Mouse (Mus musculus): Measurements from ENCODE around the gene Aldh16a1.

Gene Aldh16a1

DNA sequence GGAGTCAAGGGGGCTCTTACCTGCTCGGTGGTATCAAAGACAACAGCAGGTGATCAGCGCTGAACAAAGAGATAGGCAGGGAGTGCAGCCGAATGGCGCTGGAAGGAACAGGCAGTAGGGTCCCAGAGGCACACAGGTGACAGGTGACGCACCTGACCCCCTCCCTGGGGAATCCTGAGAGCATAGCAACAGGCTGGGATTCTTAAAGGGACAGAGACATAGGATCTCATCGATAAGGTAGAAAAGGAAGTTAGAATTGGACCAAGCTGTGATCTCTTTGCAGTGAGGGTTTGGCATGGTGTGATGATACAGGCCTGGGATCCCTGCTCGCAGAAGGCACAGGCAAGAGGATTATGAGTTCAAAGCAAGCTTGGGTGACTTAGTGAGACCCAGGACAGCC lies 25.1 kb upstream of the Aldh16a1 start, which contains the start of gene Gfy:
Gene Gfy (minus strand): TSS at position 101 of the 400 bp plus-strand sequence.
- no peak for DNase-seq (ENCODE audit: low read depth, low spot score)

DNA sequence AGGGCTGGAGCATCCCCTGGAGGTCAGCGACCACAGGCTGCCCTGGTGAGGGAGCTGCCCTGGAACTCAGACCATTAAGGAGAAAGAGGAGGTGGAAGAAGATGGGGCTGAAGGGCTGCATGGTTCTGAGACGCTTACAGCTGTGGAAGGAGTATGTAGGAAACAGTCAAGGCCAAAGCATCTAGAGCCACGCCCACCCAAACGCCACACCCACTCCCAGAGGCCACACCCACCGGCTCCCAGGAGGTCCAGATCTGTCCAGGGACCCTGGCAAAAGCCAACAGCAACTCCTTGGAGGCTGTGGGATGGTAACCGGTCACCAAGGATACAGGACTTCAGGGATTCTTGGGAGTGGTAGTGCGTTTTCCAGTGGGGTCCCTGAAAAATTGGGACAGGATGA lies 24.2 kb upstream of the Aldh16a1 start:
- DNase-seq (ENCODE audit: low read depth, low spot score): peak; percentile 61

DNA sequence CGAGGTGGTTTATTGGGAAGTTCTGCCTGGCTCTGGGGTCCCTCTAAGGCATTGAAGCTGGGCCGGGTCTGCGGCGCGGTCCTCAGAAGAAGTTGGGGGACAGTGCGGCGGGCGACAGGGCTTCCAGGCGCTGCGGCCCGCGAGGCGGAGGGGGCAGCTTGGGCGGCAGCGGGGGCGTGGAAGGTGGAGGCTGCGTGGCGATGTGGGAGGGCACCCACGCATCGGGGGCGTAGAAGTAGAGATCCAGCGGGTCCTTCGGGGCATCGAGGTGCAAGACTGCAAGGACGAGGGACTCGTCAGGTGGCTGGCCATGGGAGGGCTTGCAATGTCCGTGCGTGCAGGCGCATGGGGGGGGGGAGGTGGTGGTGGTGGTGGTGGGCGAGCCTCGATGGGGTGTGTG lies 22.0 kb upstream of the Aldh16a1 start:
- DNase-seq (ENCODE audit: low read depth, low spot score): no peak

DNA sequence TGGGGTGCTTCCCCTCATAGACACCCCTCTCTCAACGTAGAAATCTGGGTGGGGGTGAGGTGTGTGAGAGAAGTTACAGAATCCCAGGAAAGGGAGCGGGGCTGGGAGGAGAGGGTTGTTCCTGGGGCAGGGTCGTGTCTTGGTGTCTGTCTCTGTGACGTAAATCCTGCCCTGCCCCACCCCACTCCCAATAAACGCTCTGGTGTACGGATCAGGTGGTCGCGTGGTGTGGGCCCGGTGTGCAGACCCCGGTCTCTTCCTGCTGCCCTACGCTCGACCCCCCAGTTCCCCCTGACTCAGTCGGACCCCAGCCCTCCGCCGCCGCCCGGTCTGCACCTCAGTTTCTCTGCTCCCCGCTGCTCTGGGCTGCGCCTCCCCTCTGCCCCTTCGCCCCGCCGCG lies 21.5 kb upstream of the Aldh16a1 start:
- DNase-seq (ENCODE audit: low read depth, low spot score): no peak

DNA sequence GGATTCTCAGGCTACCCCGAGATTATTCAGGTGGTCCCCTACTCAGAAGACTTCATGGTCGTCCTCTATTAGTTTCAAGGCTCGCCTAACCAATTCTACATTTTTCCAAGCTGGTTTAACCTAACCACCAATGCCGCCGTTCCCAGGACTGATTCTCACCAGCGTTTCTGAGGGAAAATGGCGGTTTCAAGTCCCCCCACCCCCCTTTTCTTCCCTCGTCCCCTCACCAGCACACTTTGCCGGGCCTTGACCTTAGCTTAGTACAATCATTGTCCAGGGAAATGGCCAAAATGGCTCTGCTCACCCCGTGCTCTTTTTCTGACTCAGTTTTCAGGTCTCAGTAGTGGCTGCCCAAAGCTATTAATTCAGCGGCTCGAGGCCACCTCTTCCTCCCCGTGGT lies 21.0 kb upstream of the Aldh16a1 start:
- DNase-seq (ENCODE audit: low read depth, low spot score): no peak

DNA sequence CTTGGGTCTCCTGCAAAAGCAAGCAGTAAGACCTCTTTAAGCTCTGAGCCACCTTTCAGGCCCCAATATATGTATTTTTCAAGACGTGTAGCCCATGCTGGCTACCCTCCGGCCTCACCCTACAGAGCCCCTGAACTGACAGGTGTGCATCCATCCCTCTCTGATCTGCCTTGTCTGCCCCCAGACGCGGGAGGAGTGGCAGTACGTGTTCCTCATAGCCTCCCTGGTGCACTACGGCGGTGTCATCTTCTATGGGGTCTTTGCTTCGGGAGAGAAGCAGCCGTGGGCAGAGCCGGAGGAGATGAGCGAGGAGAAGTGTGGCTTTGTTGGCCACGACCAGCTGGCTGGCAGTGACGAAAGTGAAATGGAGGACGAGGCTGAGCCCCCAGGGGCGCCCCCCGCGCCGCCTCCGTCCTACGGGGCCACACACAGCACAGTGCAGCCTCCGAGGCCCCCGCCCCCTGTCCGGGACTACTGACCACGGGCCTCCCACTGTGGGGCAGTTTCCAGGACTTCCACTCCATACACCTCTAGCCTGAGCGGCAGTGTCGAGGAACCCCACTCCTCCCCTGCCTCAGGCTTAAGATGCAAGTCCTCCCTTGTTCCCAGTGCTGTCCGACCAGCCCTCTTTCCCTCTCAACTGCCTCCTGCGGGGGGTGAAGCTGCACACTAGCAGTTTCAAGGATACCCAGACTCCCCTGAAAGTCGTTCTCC lies 20.3 kb upstream of the Aldh16a1 start:
- DNase-seq (ENCODE audit: low read depth, low spot score): peak; percentile 37

DNA sequence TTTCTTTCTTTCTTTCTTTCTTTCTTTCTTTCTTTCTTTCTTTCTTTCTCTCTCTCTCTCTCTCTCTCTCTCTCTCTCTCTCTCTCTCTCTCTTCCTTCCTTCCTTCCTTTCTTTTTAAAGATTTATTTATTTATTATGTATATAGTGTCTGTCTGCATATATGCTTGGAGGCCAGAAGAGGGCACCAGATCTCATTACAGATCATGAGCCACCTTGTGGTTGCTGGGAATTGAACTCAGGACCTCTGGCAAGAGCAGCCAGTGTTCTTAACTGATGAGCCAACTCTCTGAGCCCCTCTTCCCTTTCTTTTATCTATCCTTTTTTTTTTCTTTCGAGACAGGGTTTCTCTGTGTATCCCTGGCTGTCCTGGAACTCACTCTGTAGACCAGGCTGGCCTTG lies 19.4 kb upstream of the Aldh16a1 start:
- peak; percentile 78 for DNase-seq (ENCODE audit: low read depth, low spot score)

DNA sequence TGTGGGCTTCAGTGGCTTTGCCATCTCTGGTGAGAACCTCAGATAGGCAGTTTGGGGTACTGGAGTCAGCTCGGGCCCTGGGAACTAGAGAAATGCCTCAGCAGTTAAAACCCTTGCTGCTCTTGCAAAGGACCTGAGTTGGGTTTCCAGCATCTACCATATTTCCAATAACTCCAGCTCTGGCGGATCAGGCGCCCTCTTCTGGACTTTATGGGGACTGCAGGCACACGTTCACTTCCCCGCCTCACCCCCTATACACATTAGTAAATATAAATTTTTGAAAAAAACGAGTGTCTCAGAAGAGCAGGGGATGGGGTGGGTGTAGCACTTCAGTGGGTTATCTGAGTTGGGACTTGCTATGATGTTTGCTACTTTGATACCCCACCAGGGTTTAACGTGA lies 18.6 kb upstream of the Aldh16a1 start:
- peak; percentile 75 for DNase-seq (ENCODE audit: low read depth, low spot score)

DNA sequence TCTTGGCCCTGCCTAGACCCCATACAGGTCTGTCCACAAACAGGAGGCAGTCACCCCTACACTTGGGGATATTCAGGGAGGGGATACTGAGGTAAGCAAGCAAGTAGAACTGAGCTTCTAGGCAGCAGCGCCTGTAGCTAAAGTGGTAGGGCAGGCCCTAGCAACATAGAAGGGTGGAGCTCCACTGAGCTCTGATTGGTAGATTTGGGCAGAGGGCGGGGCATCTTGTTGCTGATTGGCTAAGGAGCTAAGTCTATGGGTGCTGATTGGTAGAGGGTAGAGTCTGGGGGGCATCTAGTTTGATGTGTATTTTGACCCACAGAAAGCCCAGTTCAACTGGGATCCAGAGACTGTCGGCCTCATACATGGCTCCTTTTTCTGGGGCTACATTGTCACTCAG lies 15.1 kb upstream of the Aldh16a1 start:
- no peak for DNase-seq (ENCODE audit: low read depth, low spot score)

DNA sequence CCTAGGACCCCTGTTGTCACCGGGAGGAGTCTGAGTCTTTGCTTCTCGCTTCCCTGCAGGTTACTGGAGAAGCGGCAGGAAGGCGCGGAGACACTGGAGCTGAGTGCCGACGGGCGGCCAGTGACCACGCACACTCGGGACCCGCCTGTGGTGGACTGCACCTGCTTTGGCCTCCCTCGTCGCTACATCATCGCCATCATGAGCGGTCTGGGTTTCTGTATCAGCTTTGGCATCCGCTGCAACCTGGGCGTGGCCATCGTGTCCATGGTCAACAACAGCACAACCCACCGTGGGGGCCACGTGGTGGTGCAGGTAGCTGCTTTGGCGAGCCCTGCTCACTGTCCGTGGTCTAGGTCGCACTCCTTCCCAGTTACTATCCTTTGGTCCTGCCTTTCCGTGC lies 14.3 kb upstream of the Aldh16a1 start:
- DNase-seq (ENCODE audit: low read depth, low spot score): no peak

DNA sequence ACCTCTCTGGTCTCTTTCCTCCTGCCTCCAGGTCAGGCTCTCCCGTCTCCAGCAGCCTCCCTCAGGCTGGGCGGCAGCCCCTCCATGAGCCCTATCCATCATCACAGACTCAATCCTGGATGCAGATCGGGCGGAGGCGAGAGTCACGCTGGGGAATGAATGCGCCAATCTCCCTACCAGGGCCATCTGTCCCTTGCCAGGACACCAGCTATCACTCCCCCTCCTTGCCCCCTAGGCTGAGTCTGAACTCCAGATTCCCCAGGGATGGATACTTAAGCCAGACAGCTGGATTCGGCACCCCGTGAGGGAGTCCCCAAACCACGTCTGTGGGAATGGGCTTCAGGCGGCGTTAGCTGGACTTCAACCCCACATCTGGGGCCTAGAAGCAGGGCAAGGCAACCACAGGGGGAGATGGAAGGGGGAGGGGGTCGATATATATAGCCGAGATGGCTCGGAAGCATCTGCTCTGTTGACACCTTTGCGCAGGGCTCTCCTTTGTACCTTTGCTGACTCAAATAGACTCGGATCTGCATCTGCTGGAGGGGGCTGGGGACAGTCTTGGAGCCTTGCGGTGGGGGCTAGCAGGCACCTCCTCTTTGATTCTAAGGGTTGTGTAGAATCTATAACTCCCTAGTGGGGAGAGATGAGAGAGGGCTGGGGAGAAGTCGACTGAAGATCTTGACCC lies 13.5 kb upstream of the Aldh16a1 start:
- DNase-seq (ENCODE audit: low read depth, low spot score): no peak

DNA sequence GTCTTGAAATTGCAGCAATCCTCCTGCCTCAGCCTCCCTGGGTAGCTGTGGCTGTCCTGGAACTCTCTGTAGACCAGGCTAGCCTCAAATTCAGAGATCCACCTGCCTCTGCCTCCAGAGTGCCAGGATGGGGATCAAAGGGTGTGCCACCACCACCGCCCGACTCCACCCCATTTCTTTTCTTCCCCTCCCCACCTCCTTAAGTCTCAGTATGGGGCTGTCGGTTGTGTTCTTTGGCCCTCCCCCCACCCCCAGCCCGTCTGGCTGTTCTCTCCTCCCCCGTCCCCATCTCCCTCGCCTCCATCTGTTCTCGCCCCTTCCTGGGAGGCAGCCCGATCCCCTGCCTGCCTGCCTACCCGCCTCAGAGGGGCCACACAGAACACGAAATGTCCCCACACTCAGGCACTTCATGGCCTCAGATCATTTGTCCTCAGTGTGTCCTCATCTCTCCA lies 12.6 kb upstream of the Aldh16a1 start:
- no peak for DNase-seq (ENCODE audit: low read depth, low spot score)

DNA sequence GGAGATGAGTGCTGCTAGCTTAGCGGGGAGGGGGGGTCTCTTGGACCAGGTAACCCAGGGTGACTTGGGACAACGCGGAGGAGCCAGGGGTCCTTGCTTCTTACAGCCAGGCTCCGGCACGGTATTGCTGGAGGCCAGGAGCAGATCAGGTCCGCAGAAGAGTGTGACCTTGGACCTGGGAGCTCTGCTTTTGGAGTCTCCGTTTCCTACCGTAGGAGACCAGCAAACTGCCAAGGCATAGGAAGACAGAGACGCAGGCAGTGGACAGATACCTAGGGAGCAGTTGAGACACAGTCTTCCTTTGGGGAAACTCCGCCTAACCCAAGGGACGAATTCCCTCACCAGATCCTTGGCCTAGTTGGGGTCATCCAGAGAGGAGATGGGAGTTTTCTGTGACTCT lies 11.3 kb upstream of the Aldh16a1 start:
- no peak for DNase-seq (ENCODE audit: low read depth, low spot score)

DNA sequence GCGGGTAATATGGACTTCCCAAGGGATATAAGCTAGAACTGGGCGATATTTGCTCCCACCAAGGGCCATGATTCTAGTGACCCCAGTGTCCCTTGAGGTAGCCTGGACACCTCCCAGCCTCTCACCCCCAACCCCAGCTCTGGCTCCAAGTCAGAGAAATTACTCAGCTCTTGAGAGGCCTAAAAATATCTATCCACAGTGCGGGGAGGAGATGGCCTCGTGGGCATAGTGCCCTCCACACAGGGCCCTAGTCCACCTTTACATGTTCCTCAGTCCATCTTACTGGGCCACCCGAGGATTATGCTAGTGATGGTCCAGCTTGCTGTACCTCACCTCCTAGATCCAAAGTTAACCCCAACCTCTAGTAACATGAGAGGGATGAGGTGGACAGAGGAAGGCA lies 10.4 kb upstream of the Aldh16a1 start:
- no peak for DNase-seq (ENCODE audit: low read depth, low spot score)

DNA sequence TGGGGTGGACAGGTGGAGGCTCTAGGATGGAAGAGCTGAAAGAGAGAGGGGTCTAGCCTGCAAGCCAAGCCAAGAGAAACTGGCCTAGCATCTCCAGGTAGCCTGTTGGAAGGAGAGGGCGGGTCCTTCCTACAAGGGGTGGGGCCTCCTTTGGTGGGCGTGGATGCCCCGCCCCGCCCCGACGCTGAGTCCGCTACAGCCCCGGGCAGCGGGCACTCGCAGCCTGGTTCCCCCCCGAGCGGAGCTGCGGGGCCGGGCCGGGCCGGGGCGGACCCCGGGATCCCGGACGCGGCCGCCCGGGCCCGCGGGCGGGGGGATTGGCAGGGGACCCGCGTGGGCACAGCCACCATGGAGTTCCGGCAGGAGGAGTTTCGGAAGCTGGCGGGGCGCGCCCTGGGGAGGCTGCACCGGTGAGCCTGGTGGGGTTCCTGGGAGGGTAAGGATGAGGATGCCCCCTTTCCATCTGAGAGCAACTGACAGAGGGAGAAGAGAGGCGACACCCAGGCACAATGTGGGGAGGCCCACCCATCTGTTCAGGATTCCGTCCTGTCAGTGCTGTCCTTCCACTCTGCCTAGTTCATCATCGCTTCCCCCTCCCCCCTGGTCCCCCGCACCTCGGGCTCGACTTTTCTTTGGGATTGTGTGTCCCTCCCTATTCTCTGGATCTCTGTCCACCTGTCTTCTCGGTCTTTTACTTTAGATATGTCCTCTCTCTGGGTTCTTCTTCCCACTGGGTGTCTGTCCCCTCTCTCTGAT lies 9.5 kb upstream of the Aldh16a1 start, which contains the start of gene Slc17a7:
Gene Slc17a7 (plus strand): TSS at position 215 of the 756 bp plus-strand sequence.
- peak; percentile 74 for DNase-seq (ENCODE audit: low read depth, low spot score)

DNA sequence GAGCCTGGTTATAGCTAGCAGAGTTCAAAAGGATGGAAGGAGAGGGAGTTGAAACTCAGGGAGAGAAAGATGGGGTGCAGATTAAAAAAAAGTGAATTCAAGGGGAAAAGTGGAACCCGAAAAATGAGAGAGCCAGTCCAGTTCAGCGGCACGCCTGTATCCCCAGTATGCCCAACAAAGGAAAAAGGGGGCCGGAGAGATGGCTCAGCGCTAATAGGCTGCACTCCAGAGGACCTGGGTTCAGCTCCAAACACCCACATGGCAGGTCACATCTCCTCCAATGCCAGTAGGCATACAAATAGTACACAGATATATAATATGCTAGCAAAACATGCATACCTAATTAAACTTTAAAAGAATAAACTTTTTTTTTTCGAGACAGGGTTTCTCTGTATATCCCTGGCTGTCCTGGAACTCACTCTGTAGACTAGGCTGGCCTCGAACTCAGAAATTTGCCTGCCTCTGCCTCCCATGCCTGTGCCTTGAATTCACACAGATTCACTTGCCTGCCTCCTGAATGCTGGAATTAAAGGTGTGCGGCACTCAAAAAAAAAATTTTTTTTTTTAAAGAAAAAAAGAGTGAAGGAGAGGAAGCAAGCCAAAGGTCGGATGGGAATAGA lies 8.7 kb upstream of the Aldh16a1 start:
- DNase-seq (ENCODE audit: low read depth, low spot score): no peak

DNA sequence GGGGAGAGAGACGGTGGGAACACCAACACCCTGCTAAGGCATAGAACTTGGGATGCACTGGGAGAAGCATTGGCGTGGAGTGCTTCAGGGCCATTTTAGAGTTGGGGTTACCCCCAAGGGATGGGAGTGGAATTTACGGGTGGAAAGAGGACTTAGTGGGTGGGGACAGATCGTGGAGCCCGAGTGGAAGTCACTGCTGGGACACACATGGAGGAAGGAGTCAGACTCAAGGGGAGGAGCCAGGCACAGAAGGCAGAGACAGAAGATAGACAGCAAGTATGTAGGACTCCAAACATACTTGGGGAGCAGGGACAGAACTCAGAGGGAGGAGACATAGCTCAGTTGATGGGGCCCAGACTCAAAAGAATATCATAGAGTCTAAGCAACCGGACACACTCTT lies 8.2 kb upstream of the Aldh16a1 start:
- no peak for DNase-seq (ENCODE audit: low read depth, low spot score)

DNA sequence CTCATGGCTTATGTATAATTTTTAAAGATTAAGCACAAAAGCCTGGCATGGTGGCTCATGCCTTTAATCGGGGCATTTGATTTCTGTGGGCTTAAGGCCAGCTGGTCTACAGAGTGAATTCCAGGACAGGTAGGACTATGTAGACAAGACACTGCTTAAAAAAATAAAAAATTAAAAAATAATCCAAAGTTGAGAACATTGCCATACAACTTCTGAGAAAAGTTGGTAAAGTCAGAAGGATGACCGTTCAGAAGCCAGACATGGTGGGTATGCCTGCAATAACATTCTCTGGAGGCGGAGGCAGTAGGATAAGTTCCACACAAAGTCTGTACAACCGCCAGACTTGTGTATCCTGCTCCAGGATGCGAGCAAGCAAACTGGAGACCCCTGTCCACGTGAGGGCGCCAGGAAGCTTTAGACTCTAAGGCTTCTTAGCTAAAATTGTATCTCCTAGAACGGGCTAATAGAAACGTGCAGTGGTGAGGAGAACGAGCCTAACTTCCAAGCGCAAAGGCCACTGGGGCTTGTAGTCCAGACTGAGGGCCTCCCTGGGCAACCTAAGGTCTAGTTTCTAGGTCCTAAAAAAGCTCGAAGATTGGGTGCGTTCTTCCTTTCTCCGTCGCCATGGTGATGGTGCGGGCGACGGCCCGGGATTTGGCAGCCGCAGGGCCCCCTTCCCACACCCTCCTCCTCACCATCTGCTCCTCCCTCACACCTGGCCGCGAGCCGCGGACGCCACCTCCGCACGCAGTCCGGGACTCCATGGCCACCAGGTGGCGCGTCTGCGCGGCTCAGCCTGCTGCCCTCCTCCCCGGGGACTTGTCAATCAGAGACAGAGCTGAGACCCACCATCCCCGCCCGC lies 7.5 kb upstream of the Aldh16a1 start:
- DNase-seq (ENCODE audit: low read depth, low spot score): peak; percentile 96

DNA sequence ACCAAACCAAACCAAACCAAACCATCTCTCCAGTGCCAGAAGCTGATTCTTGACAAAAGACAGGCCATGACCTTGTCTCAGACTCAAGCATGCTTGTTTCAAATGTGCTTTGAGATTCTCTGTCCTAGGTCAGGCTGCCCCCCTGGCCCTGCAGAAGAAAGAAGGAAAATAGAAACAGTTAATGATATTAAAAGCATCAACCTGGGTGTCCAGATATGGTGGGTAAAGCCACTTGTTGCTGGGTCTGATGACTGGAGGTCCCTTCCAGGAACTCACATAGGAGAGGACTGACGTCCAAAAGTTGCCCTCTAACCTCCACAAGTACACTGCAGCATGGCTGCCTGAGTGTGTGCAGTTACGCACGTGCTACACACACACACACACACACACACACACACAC lies 6.5 kb upstream of the Aldh16a1 start:
- DNase-seq (ENCODE audit: low read depth, low spot score): no peak

DNA sequence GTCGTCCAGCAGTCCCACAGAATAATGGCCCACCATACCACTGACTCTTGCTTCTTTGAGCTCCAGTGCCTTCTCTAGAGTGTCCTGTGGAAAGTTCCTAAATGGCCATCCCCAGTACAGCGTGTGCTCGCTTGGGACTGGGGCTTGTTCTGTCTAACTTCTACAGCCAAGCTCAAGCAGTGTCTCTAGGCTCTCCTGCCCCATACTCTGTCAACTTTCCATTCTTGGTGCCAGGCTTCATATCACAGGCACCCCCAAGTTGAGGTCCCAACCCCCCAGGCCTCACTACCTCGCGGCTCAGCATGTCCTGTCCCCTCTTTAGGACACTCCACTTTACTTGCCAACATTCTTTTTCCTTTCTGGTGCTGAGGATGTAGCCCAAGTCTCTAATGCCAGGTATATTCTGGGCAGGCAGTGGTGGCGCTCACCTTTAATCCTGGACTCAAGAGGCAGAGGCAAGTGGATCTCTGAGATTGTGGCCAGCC lies 6.0 kb upstream of the Aldh16a1 start:
- DNase-seq (ENCODE audit: low read depth, low spot score): no peak

DNA sequence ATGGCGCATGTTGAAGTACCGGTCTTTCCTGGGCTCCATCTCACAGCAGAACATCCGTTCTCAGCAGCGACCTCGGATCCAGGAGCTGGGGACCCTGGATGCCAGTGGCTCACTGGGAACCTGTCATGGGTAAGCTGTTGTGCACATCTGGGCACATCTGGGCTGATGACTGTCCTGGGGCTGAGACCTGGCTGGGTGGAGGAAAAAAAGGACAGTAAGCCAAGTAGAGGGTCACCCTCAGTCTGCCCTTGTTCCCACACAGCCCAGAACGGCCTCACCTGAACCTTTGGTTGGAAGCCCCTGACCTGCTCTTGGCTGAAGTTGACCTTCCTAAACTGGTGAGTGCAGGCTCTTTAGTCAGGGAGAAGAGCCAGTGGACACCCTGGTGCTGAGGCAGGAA lies 4.6 kb upstream of the Aldh16a1 start:
- no peak for DNase-seq (ENCODE audit: low read depth, low spot score)
